7 mouse cellular contexts compared by ENCODE assay signal in genomic region chr6:37441251-37442011, GRCm38 (mm10). TPM values are rescaled to one million over a fixed set of nuclear protein-coding genes. Genes with fewer than 3 reads are reported as not detected.
A peak's percentile ranks its signal among the peaks of the same experiment; 100 is the strongest.
DNase-seq lines count a peak whose midpoint lies in the region; ATAC-seq and TF ChIP-seq lines count a peak whose summit lies in the region.

No protein-coding gene starts in this region.

- peaks cover 11% of the 10 kb centered on the region for H3K4me1 ChIP-seq in thymus, adult 2 months (replicated peaks; ENCODE audit: control insufficient read depth, insufficient read depth, low read length)
- H3K4me1 ChIP-seq in brown adipose tissue, adult 24 weeks (ENCODE audit: control insufficient read depth, insufficient read depth, insufficient read length, low read length) = no peaks in the 10 kb centered on the region
- peaks cover 11% of the 10 kb centered on the region; the same call in 1 of the 2 replicates for H3K4me1 ChIP-seq in midbrain, embryonic 12.5 days

- under 1% methylated on average over 40 of the region's 40 CpGs for WGBS in thymus, adult 2 months
- 1% methylated on average over 40 of the region's 40 CpGs for WGBS in midbrain, embryonic 12.5 days

- intact Hi-C loops in gastrocnemius, adult 2 months (cut with DNase I) = no loop called here

- H3K27me3 ChIP-seq in thymus, adult 2 months (ENCODE audit: control insufficient read depth, insufficient read depth, low read length) = no peaks in the 10 kb centered on the region
- peaks cover 7% of the 10 kb centered on the region; the same call in 1 of the 2 replicates for H3K27me3 ChIP-seq in midbrain, embryonic 12.5 days

- no peaks in the 10 kb centered on the region for H3K9me3 ChIP-seq in midbrain, embryonic 12.5 days

- peak overlapping the region; percentile 91 for H3K4me2 ChIP-seq in midbrain, embryonic 12.5 days (replicated peaks)

- H3K9ac ChIP-seq in midbrain, embryonic 12.5 days (replicated peaks) = peak overlapping the region; percentile 78

- no peak for TF ChIP-seq CTCF in thymus, adult 2 months (IDR thresholded peaks at IDR 0.05; ENCODE audit: borderline replicate concordance, control insufficient read depth, extremely low read depth, insufficient read depth, low read length, poor library complexity)
- no peak for TF ChIP-seq CTCF in gastrocnemius, adult 2 months (IDR thresholded peaks at IDR 0.05)

- no peaks in the 10 kb centered on the region for H3K36me3 ChIP-seq in thymus, adult 2 months (ENCODE audit: control insufficient read depth, insufficient read depth, low read length)
- no peaks in the 10 kb centered on the region for H3K36me3 ChIP-seq in midbrain, embryonic 12.5 days

- no peak overlapping the region for H3K27ac ChIP-seq in thymus, adult 2 months (ENCODE audit: control insufficient read depth, insufficient read depth, low read length)
- H3K27ac ChIP-seq in brown adipose tissue, adult 24 weeks (replicated peaks; ENCODE audit: low read depth, low read length) = peak overlapping the region; percentile 67
- peak overlapping the region; percentile 94 for H3K27ac ChIP-seq in gastrocnemius, adult 2 months
- peak overlapping the region; percentile 49 for H3K27ac ChIP-seq in midbrain, embryonic 12.5 days (replicated peaks)

- no peak for TF ChIP-seq POLR2A in thymus, adult 2 months (IDR thresholded peaks at IDR 0.05; ENCODE audit: control insufficient read depth, extremely low read depth, insufficient read depth, low read length, poor library complexity)

- peak; percentile 59 for ATAC-seq in midbrain, embryonic 12.5 days (ENCODE audit: low FRiP score, low read depth)

- no peak for DNase-seq in thymus, adult 2 months
- no peak for DNase-seq in thymus, adult 18-20 months
- peak; percentile 66 for DNase-seq in gastrocnemius, adult 2 months
- peak; percentile 4 for DNase-seq in kidney, postnatal 14 days
- no peak for DNase-seq in cerebellum, adult 11 months

- peak overlapping the region; percentile 83 for H3K4me3 ChIP-seq in thymus, adult 2 months (ENCODE audit: control insufficient read depth, insufficient read depth, low read length)
- H3K4me3 ChIP-seq in brown adipose tissue, adult 24 weeks (ENCODE audit: insufficient read depth, low read depth, low read length) = peak overlapping the region; percentile 80
- peak overlapping the region; percentile 73 for H3K4me3 ChIP-seq in gastrocnemius, adult 2 months
- H3K4me3 ChIP-seq in midbrain, embryonic 12.5 days = peak overlapping the region; percentile 81

RNA-seq across cellular contexts. Expression of gene Creb3l2, which starts 0.5 kb away (rescaled TPM):
- polyA plus RNA-seq in thymus, adult 2 months (2012; rRNA removed) = 9.9 and 10.8 TPM in 2 replicates
- polyA plus RNA-seq in brown adipose tissue, adult 24 weeks (2012; ENCODE audit: insufficient read depth, insufficient read length, missing spikeins) = 6.5 and 6.6 TPM in 2 replicates
- total RNA-seq in gastrocnemius, adult 2 months (2021) = 10 to 100 TPM; 10.9 to 14.1 TPM
- 5.9 and 7.2 TPM in 2 replicates for polyA plus RNA-seq in midbrain, embryonic 12.5 days (2016; fragmentation: Nextera tagmentation; extraction: Ambion mirVana)

Comparison
In these comparisons a context has a peak if more than half of its experiments do, and no peak if none do; other contexts are left out.
1. DNase-seq: peak in gastrocnemius, adult 2 months (single experiment) and kidney, postnatal 14 days (single experiment); none in thymus, adult 2 months (single experiment), thymus, adult 18-20 months (0 of 2) and cerebellum, adult 11 months (single experiment).
2. Peak in every context shown above with its lines, with median percentiles within 50 percentile points of each other: H3K4me3 ChIP-seq.